Mouse (Mus musculus) midbrain, embryonic 16.5 days (tissue): Measurements from ENCODE around the gene Itga5. TPM values are rescaled to one million over a fixed set of nuclear protein-coding genes. Genes with fewer than 3 reads are reported as not detected.

ENCODE experiments used
- ATAC-seq: fragments of 200-750 bp; cut with Nextera tagmentation; 2 replicates; pipeline ENCODE4 v1.8.0; 2017; ENCODE audit warnings: moderate TSS enrichment
- H3K27ac ChIP-seq: fragments of 300-500 bp; sonication (generic); 2 replicates; pipeline ENCODE4 v1.5.1; 2014; ENCODE audit warnings: mild to moderate bottlenecking, low read length, mixed read lengths
- H3K27me3 ChIP-seq: fragments of 300-500 bp; sonication (generic); 2 replicates; pipeline ENCODE4 v1.6.1; 2014; ENCODE audit warnings: low read depth, low read length, mixed read lengths; ENCODE audit not compliant: control insufficient read depth, insufficient read depth
- H3K36me3 ChIP-seq: fragments of 300-500 bp; sonication (generic); 2 replicates; pipeline ENCODE4 v1.6.1; 2014; ENCODE audit warnings: mild to moderate bottlenecking, low read length, moderate library complexity, mixed read lengths; ENCODE audit not compliant: control insufficient read depth, insufficient read depth
- H3K4me1 ChIP-seq: fragments of 300-500 bp; sonication (generic); 2 replicates; pipeline ENCODE4 v1.6.1; 2014; ENCODE audit warnings: mild to moderate bottlenecking, low read length, mixed read lengths; ENCODE audit not compliant: control insufficient read depth, insufficient read depth
- H3K4me2 ChIP-seq: fragments of 300-500 bp; sonication (generic); 2 replicates; pipeline ENCODE4 v1.6.1; 2014; ENCODE audit warnings: mild to moderate bottlenecking, low read length, mixed read lengths
- H3K4me3 ChIP-seq: fragments of 300-500 bp; sonication (generic); 2 replicates; pipeline ENCODE4 v1.5.1; 2014; ENCODE audit warnings: low read depth, mild to moderate bottlenecking, low read length, moderate library complexity, mixed read lengths
- H3K9ac ChIP-seq: fragments of 300-500 bp; sonication (generic); 2 replicates; pipeline ENCODE4 v1.6.1; 2014; ENCODE audit warnings: low read depth, low read length, mixed read lengths
- H3K9me3 ChIP-seq: fragments of 300-500 bp; sonication (generic); replicated peaks from 2 replicates; pipeline ENCODE4 v1.6.1; 2014; ENCODE audit warnings: mild to moderate bottlenecking, low read length, mixed read lengths; ENCODE audit not compliant: control insufficient read depth, poor library complexity, severe bottlenecking
- WGBS: fragments of 180-500 bp; shearing (Covaris S2); extraction: QIAGEN DNeasy Blood & Tissue Kit; methylation state at CpG from one replicate; pipeline ENCODE4 v1.1.7; 2014; 5-methylcytosine and 5-hydroxymethylcytosine counted together
- polyA plus RNA-seq: library from polyadenylated mRNA; unstranded; fragments of >200 nt; fragmentation: Nextera tagmentation; extraction: Ambion mirVana; gene quantifications from 2 replicates; pipeline ENCODE4 v1.2.1, GENCODE M21; 2015

Itga5 gene
- polyA plus RNA-seq, 1 experiment from 2014 or later, result 5.8 TPM

DNA sequence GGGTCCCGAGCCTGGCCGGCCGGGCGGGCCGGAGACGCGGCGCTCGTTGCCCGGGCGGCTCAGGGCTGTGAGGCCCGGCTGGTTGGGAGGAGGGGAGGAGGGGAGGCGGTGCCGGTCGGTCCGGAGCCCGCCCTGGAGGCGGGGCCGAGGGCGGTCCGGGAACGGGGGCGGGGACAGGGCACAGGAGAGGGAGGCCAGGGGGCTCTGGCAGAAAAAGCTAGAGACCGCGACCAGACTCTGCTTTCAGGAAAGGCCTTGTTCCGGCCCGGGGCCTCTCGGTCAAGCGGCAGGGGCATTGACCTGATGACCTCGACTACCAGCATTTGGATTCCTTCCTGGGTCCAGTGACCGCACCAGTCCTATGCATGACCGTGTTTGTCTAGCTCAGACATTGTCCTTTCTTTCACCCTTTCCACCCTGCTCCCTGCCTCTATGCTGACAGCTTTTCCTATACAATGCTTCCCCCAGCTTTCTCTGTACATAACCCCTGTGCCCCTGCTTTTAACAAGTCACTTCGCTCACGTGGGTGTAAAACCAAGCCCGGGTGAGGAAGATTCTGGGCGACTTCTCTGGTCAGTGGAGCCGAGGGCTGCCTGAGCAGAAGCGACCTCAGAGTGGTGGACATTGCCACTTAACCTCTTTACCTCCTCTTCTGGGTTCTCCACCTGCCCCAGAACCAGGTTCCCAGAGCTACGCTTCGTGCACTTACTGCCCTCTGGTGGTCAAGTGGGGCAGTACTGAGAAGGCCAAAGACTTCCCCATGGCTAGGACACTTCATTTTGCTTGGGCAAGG, 42.9 kb downstream of the Itga5 start:
- peaks cover 2% of the 10 kb centered on the region; the same call in 1 of the 2 replicates for H3K36me3 ChIP-seq
- peaks cover 18% of the 10 kb centered on the region for H3K4me1 ChIP-seq
- 2% methylated on average over 35 of the region's 40 CpGs for WGBS
- peak overlapping the region; percentile 88 for H3K9ac ChIP-seq
- H3K9me3 ChIP-seq, result no peaks in the 10 kb centered on the region
- H3K4me3 ChIP-seq, result peak overlapping the region; percentile 67
- ATAC-seq, result peak; percentile 96
- peak overlapping the region; percentile 89 for H3K4me2 ChIP-seq
- H3K27ac ChIP-seq, result peak overlapping the region; percentile 77
- H3K27me3 ChIP-seq, result no peaks in the 10 kb centered on the region

GRCm38 (mm10) chr15:103323070-103323454, 43.5 kb downstream of the Itga5 start:
- ATAC-seq, result peak; percentile 63
- Histone ChIP-seq H3K9me3 (no peaks in the 10 kb centered on the region), H3K9ac (peak overlapping the region; percentile 88), H3K4me3 (peak overlapping the region; percentile 67), H3K27me3 (no peaks in the 10 kb centered on the region), H3K27ac (peak overlapping the region; percentile 77), H3K4me2 (peak overlapping the region; percentile 89), H3K36me3 (peaks cover 5% of the 10 kb centered on the region; the same call in 1 of the 2 replicates), H3K4me1 (peaks cover 18% of the 10 kb centered on the region)
- 0% methylated on average over 17 of the region's 26 CpGs for WGBS

DNA sequence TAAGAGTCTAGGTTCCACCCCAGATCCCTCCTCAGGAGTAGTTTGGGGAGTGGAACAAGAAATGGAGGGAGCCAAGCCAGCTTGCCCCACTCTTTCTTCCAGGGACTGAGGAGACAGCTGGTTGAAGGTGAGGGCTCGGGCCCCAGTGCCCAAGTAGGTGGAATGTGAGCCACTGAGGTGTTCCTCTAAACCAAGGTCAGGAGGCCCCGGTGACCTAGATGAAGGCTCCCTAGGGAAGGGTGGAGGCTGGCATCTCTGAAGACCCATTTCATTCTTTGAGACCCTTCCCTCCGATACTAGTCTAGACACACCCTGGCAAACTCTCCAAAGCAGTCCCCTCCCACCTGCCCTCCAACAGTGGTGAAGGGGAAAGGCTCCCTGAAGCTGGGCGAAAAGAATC, 44.2 kb downstream of the Itga5 start:
- ATAC-seq, result no peak
- Histone ChIP-seq H3K4me1 (peaks cover 18% of the 10 kb centered on the region), H3K27ac (peak overlapping the region; percentile 77), H3K36me3 (peaks cover 6% of the 10 kb centered on the region; the same call in 1 of the 2 replicates), H3K27me3 (no peaks in the 10 kb centered on the region), H3K4me2 (peak overlapping the region; percentile 89), H3K4me3 (peak overlapping the region; percentile 67), H3K9ac (peak overlapping the region; percentile 88), H3K9me3 (no peaks in the 10 kb centered on the region)
- WGBS, result 48% methylated on average over 4 of the region's 4 CpGs

- 50% methylated on average over 1 of the region's 1 CpGs for WGBS
- Histone ChIP-seq H3K36me3 (peaks cover 10% of the 10 kb centered on the region), H3K27me3 (no peaks in the 10 kb centered on the region), H3K27ac (no peak overlapping the region), H3K9me3 (no peaks in the 10 kb centered on the region), H3K4me1 (peaks cover 18% of the 10 kb centered on the region), H3K4me3 (no peak overlapping the region), H3K9ac (no peak overlapping the region), H3K4me2 (no peak overlapping the region)
- no peak for ATAC-seq
These were observed 45.5 kb downstream of the Itga5 start for GRCm38 (mm10) chr15:103321076-103321475.

GRCm38 (mm10) chr15:103318201-103318816, 48.3 kb downstream of the Itga5 start:
- Histone ChIP-seq H3K9ac (no peak overlapping the region), H3K36me3 (peaks cover 21% of the 10 kb centered on the region), H3K4me3 (no peak overlapping the region), H3K9me3 (no peaks in the 10 kb centered on the region), H3K4me2 (no peak overlapping the region), H3K27ac (no peak overlapping the region), H3K27me3 (no peaks in the 10 kb centered on the region), H3K4me1 (peaks cover 33% of the 10 kb centered on the region)
- WGBS, result 76% methylated on average over 3 of the region's 3 CpGs
- no peak for ATAC-seq

DNA sequence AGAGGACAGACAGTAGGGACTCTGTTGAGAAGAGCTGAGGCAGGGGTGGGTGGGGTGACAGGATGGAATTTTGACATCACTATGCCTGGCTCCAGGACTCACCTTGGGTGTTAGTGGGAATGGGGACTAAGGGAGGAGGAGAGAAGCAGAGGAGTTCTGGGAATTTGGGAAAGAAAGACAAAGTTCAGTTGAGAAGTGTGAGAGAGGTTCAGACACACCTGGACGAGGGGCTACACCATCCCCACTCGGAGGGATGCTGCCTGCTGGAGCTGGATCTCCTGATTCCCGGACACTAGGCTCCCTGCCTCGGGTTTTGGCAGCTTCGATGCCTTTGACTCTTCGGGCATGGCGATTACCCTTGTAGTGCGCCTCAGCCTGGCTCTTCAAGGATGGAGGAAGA, 48.8 kb downstream of the Itga5 start:
- 80% methylated on average over 8 of the region's 8 CpGs for whole genome bisulfite sequencing
- Histone ChIP-seq H3K4me3 (no peak overlapping the region), H3K9ac (no peak overlapping the region), H3K27me3 (no peaks in the 10 kb centered on the region), H3K36me3 (peaks cover 21% of the 10 kb centered on the region), H3K4me2 (no peak overlapping the region), H3K4me1 (peaks cover 37% of the 10 kb centered on the region), H3K27ac (no peak overlapping the region), H3K9me3 (no peaks in the 10 kb centered on the region)
- no peak for ATAC-seq

DNA sequence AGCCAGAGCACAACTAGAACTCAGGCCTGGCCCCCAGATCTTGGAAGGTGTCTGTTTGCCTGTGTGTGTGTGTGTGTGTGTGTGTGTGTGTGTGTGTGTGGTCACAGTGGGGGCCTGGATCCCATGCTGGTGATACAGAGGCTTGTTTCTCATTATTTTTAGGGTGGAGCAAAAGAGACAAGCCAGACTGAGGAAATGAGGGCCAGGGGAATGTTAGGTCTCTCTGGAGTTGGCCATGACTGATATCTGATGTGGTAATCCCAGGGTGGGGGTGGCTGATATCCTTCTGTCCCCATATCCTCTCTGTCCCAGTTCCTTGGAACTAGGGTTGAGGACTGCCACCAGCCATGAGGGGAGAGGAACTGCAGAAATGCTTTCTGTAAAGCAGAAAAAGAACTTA, 49.4 kb downstream of the Itga5 start:
- no peak for ATAC-seq
- H3K4me2 ChIP-seq, result no peak overlapping the region
- no peaks in the 10 kb centered on the region for H3K27me3 ChIP-seq
- H3K4me1 ChIP-seq, result peaks cover 32% of the 10 kb centered on the region
- no peak overlapping the region for H3K4me3 ChIP-seq
- H3K9ac ChIP-seq, result no peak overlapping the region
- no peak overlapping the region for H3K27ac ChIP-seq
- H3K36me3 ChIP-seq, result peaks cover 21% of the 10 kb centered on the region
- no peaks in the 10 kb centered on the region for H3K9me3 ChIP-seq

DNA sequence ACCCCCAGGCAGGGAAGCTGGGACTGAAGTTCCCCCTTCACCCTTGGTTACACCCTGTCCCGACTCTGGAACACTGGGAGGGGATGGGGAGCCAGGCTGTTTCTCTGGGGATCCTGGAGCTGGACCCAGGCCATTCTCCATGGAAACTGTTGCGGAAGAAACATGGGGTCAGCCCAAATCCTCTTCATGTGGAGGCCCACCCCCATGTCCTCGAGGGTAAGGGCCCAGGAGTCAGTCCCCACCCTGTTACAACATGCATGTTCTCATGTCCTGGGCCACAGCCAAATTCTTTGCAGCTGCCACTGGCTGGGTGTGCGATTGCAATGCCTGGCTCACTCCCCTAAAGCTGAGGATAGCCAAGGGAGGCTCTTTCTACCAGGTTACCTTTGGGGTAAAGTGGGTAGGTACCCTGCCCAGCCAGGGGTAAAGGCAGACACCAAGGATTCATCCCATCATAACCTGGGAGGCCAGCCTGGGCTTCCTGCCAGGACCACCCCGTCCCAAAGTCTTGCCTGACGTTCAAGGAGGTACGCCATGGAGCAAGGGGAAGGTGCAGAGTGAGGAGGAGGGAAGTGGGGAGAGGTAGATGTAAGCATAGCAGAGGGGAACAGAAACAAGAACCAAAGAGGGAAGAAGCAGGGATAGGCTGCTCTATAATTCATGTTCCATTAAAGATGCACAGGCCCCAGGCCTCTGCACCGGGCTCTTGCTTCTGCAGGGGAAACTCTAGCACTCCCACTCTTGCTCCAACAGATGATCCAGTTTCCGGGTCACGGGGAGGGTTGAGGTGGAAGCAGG, 50.4 kb downstream of the Itga5 start:
- Histone ChIP-seq H3K27ac (no peak overlapping the region; the same call in 1 of the 2 replicates), H3K9ac (0 out of 2 replicates have a peak overlapping the region, but pooled peaks have one; percentile 20), H3K4me3 (no peak overlapping the region), H3K4me1 (peaks cover 24% of the 10 kb centered on the region), H3K27me3 (no peaks in the 10 kb centered on the region), H3K4me2 (no peak overlapping the region), H3K36me3 (peaks cover 21% of the 10 kb centered on the region), H3K9me3 (no peaks in the 10 kb centered on the region)
- WGBS, result 92% methylated on average over 10 of the region's 10 CpGs
- no peak for ATAC-seq
